Mouse (Mus musculus) heart, adult 18-20 months (tissue): ENCODE data around the gene Gtf2i. TPM values are rescaled to one million over a fixed set of nuclear protein-coding genes. Genes with fewer than 3 reads are reported as not detected.

ENCODE experiments used
- DNase-seq, 2 experiments: peaks; one replicate each; pipeline ENCODE4 v3.0.0; 2021 to 2022; ENCODE audit warnings: mixed read lengths in 1 of 2
- microRNA-seq, 2 experiments: library from miRNA; unstranded; fragments of <30 nt; microRNA quantifications; one replicate each; pipeline ENCODE4 v1.2.0; 2022
- total RNA-seq, 2 experiments: library from RNA; stranded (reverse); gene quantifications; 2 replicates each; pipeline ENCODE4 v1.2.3; 2021

Gtf2i gene
- total RNA-seq, 2 experiments from 2014 or later: 188 to 197 TPM

DNA sequence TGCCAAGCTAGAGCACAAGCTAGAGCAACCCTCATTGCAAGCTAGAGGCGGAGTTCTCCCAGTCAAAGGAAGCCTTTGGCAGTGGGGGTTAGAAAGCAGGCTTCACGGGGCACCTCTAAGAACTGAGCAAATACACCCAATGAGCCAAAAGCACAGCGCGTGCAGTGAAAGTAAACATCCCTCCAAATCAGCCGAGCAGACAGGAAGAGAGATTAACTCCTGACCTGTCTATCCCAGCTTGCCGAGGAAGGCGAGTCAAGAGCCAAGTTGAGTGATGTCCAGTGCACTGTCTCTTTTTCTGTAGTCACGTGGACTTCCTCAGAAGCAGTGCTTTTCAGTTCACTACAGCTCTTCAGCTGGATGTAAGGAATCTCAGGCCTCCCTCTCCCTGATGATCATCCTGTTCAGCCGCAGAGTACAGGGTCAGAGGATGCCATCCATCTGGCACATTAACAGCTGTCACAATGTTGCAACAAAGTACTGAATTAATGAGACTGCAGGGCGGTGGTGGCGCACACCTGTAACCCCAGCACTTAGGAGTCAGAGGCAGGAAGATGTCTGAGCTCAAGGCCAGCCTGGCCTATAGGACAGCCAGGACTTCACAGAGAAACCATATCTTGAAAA is 104.5 kb downstream of the Gtf2i start:
- DNase-seq: peak in 1 of 2 experiments; percentile 44

DNA sequence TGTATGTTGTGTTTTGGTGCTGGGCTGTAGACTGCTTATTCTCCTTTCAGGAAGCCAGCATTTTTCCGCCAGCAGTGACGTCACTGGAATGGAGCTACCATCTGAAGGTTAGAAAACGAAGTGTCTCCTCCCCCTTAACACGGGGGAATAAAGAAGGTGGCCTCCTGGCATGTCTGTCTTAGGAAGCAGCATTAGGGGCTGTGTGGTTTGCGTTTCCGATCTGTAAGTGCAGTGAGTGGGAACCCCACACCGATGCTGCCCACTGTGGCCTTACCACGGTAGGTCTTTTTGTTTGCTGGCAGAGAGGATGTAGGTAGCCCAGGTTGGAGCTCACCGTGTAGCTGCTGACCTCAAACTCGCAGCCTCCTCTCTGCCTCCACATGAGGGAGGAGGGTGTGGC is 107.8 kb downstream of the Gtf2i start:
- no peak for DNase-seq

DNA sequence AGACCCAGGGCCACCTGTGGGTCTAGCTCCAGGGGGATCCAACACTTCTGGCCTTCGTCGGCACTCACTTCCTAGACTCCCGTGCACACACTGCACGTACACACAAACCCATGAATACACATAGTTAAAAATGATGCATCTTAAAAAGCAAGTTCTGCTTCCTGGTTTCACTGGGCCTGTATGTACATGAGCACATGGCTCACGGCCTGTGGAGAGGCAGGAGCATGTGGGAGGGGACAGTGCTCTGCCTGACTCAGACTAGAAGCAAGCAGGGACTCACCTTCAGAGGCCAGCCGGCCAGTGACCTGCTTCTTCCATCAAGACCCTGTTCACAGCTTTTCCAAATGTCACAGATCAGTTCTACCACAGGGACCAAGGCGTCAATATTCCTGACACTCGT is 120.9 kb downstream of the Gtf2i start:
- no peak for DNase-seq

DNA sequence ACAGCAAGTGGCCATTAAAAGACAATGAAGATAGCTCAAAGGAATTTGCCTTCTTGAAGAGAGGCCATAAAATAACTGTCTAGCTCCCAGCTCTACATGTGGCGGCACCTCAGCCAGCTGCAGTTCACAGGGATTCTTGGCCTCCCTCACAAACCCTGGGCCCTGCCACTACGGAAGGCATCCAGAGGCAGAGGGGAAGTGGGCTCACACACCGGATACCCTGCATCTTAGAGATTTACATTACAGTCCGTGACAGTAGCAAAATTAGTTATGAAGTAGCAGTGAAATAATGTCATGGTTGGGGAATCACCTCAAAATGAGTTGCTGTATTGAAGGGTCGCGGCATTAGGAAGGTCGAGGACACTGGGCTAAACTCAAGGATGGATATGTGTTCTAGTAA is 126.0 kb downstream of the Gtf2i start:
- DNase-seq: no peak

Small RNA genes within 50 kb of the gene (microRNA-seq; reads per million reads assigned to microRNA genes)
- 0 reads per million in 2 experiments for gene Mir3965

Other genes starting within 250 kb of the Gtf2i start
- 10 to 100 TPM; 20.5 to 26.6 TPM for gene Castor2, start 215.0 kb downstream of the Gtf2i start, total RNA-seq
- gene Rcc1l, start 138.0 kb downstream of the Gtf2i start, total RNA-seq: 10 to 100 TPM; 34.4 to 36.3 TPM
- gene Gtf2ird2, start 130.7 kb downstream of the Gtf2i start, total RNA-seq: 1 to 10 TPM; 5.2 to 7.1 TPM
- 1 to 10 TPM; 7.1 to 8.3 TPM for gene Ncf1, start 85.1 kb downstream of the Gtf2i start, total RNA-seq
- 10 to 100 TPM; 18.2 to 20.5 TPM for gene Gtf2ird1, start 142.0 kb upstream of the Gtf2i start, total RNA-seq
- 1 to 10 TPM; 5.8 TPM for gene Clip2, start 237.7 kb upstream of the Gtf2i start, total RNA-seq
- gene Syna, start 245.4 kb upstream of the Gtf2i start, total RNA-seq: not detected